Mouse (Mus musculus) frontal cortex, adult (tissue): ENCODE results near the gene 1110059E24Rik.

ENCODE experiments used
- ATAC-seq: cut with Nextera tagmentation; 2 replicates; pipeline ENCODE4 v1.9.2; 2017; ENCODE audit warnings: mild to moderate bottlenecking, moderate library complexity, mixed read lengths; ENCODE audit not compliant: low TSS enrichment

The 1110059E24Rik gene

GRCm38 (mm10) chr19:21577443-21577842 lies 75.3 kb downstream of the 1110059E24Rik start:
- no peak for ATAC-seq

GRCm38 (mm10) chr19:21571986-21572385 lies 80.8 kb downstream of the 1110059E24Rik start:
- no peak for ATAC-seq

- ATAC-seq, result peak; percentile 96
Measured at GRCm38 (mm10) chr19:21571223-21571980, 81.4 kb downstream of the 1110059E24Rik start.

GRCm38 (mm10) chr19:21570778-21571177 lies 82.0 kb downstream of the 1110059E24Rik start:
- ATAC-seq, result peak; percentile 50

GRCm38 (mm10) chr19:21568528-21569185 lies 84.1 kb downstream of the 1110059E24Rik start:
- ATAC-seq, result no peak

- no peak for ATAC-seq
Measured at GRCm38 (mm10) chr19:21567933-21568332, 84.8 kb downstream of the 1110059E24Rik start.

GRCm38 (mm10) chr19:21566484-21566883 lies 86.3 kb downstream of the 1110059E24Rik start:
- no peak for ATAC-seq

- 0 out of 2 replicates have a peak, but pooled peaks have one; percentile 31 for ATAC-seq
Measured at GRCm38 (mm10) chr19:21564461-21564797, 88.3 kb downstream of the 1110059E24Rik start.

- ATAC-seq, result peak; percentile 95
Measured at GRCm38 (mm10) chr19:21563789-21564460, 88.9 kb downstream of the 1110059E24Rik start.

- no peak for ATAC-seq
Measured at GRCm38 (mm10) chr19:21562996-21563395, 89.8 kb downstream of the 1110059E24Rik start.

- ATAC-seq, result 0 out of 2 replicates have a peak, but pooled peaks have one; percentile 23
Measured at GRCm38 (mm10) chr19:21552801-21553200, 100.0 kb downstream of the 1110059E24Rik start.

- no peak for ATAC-seq
Measured at GRCm38 (mm10) chr19:21551921-21552536, 100.7 kb downstream of the 1110059E24Rik start.

- no peak for ATAC-seq
Measured at GRCm38 (mm10) chr19:21549713-21550112, 103.1 kb downstream of the 1110059E24Rik start.

GRCm38 (mm10) chr19:21548947-21549346 lies 103.8 kb downstream of the 1110059E24Rik start:
- no peak for ATAC-seq

GRCm38 (mm10) chr19:21537125-21537524 lies 115.7 kb downstream of the 1110059E24Rik start:
- no peak for ATAC-seq
